Mouse (Mus musculus) left cerebral cortex, postnatal 10 days (tissue): ENCODE data around the gene Cyyr1. TPM values are rescaled to one million over a fixed set of nuclear protein-coding genes. Genes with fewer than 3 reads are reported as not detected.

ENCODE experiments used
- DNase-seq, 2 experiments: peaks; one replicate each; pipeline ENCODE4 v3.0.0; 2021 to 2022; ENCODE audit warnings: low spot score in 2 of 2, mixed read lengths in 1 of 2; ENCODE audit errors: extremely low spot score in 1 of 2
- intact Hi-C: fragments of 180-260 bp; cut with DNase I; formaldehyde crosslinking; loops from one replicate; pipeline ENCODE4 v1.15.1; 2025
- total RNA-seq, 2 experiments: library from RNA; stranded (reverse); gene quantifications; 2 replicates each; pipeline ENCODE4 v1.2.3; 2021

Gene Cyyr1
- total RNA-seq, 2 experiments from 2014 or later: 4.0 to 5.1 TPM

- peak in 1 of 2 experiments; percentile 25 for DNase-seq
- intact Hi-C loops: loop anchor here (10.0 kb wide), 1 partner anchor 188 kb away; no protein-coding TSS in a partner anchor
These were observed 65.9 kb downstream of the Cyyr1 start for GRCm38 (mm10) chr16:85487266-85487665.

GRCm38 (mm10) chr16:85484557-85484956 is 68.6 kb downstream of the Cyyr1 start:
- intact Hi-C loops: loop anchor here (10.0 kb wide), 1 partner anchor 190 kb away; no protein-coding TSS in a partner anchor
- DNase-seq: peak in 1 of 2 experiments; percentile 7

GRCm38 (mm10) chr16:85474552-85475071 is 78.6 kb downstream of the Cyyr1 start:
- intact Hi-C loops: no loop called here
- no peak for DNase-seq

GRCm38 (mm10) chr16:85470057-85470456 is 83.1 kb downstream of the Cyyr1 start:
- no peak for DNase-seq
- intact Hi-C loops: no loop called here

GRCm38 (mm10) chr16:85455043-85455442 is 98.2 kb downstream of the Cyyr1 start:
- DNase-seq: no peak
- intact Hi-C loops: no loop called here

- no peak for DNase-seq
- intact Hi-C loops: no loop called here
These were observed 106.9 kb downstream of the Cyyr1 start for GRCm38 (mm10) chr16:85446306-85446705.

GRCm38 (mm10) chr16:85445801-85446200 is 107.4 kb downstream of the Cyyr1 start:
- intact Hi-C loops: no loop called here
- DNase-seq: no peak

GRCm38 (mm10) chr16:85435427-85435826 is 117.8 kb downstream of the Cyyr1 start:
- intact Hi-C loops: no loop called here
- DNase-seq: peak in 1 of 2 experiments; percentile 28

GRCm38 (mm10) chr16:85429173-85429572 is 124.0 kb downstream of the Cyyr1 start:
- intact Hi-C loops: no loop called here
- DNase-seq: no peak

GRCm38 (mm10) chr16:85422889-85423288 is 130.3 kb downstream of the Cyyr1 start:
- DNase-seq: no peak
- intact Hi-C loops: no loop called here

GRCm38 (mm10) chr16:85415415-85415814 is 137.8 kb downstream of the Cyyr1 start:
- intact Hi-C loops: no loop called here
- DNase-seq: peak; percentile 1 to 16

GRCm38 (mm10) chr16:85393430-85393948 is 159.7 kb downstream of the Cyyr1 start:
- intact Hi-C loops: no loop called here
- DNase-seq: peak in 1 of 2 experiments; percentile 28

GRCm38 (mm10) chr16:85386801-85387200 is 166.4 kb downstream of the Cyyr1 start:
- DNase-seq: no peak
- intact Hi-C loops: no loop called here

Other genes with a start within 250 kb of the Cyyr1 start
- 1 to 10 TPM; 6.7 to 6.8 TPM for gene Adamts1, start 249.7 kb upstream of the Cyyr1 start, total RNA-seq